Mouse (Mus musculus): Measurements from ENCODE around the gene March11.

Gene March11

GRCm38 (mm10) chr15:26374946-26375345 is 66.1 kb downstream of the March11 start:
- DNase-seq: no peak

GRCm38 (mm10) chr15:26377355-26377754 is 68.5 kb downstream of the March11 start:
- DNase-seq: no peak

- DNase-seq: no peak
Measured at GRCm38 (mm10) chr15:26378879-26379278, 70.0 kb downstream of the March11 start.

- no peak for DNase-seq
Measured at GRCm38 (mm10) chr15:26379831-26380230, 71.0 kb downstream of the March11 start.

GRCm38 (mm10) chr15:26380844-26381243 is 72.0 kb downstream of the March11 start:
- no peak for DNase-seq

GRCm38 (mm10) chr15:26390001-26390400 is 81.2 kb downstream of the March11 start:
- no peak for DNase-seq

GRCm38 (mm10) chr15:26396556-26396955 is 87.7 kb downstream of the March11 start:
- no peak for DNase-seq

- DNase-seq: no peak
Measured at GRCm38 (mm10) chr15:26425284-26425683, 116.4 kb downstream of the March11 start.

- no peak for DNase-seq
Measured at GRCm38 (mm10) chr15:26426231-26426630, 117.4 kb downstream of the March11 start.

- no peak for DNase-seq
Measured at GRCm38 (mm10) chr15:26430565-26430964, 121.7 kb downstream of the March11 start.

- no peak for DNase-seq
Measured at GRCm38 (mm10) chr15:26432676-26433075, 123.8 kb downstream of the March11 start.

- no peak for DNase-seq
Measured at GRCm38 (mm10) chr15:26435725-26436124, 126.9 kb downstream of the March11 start.

- DNase-seq: no peak
Measured at GRCm38 (mm10) chr15:26437113-26437512, 128.3 kb downstream of the March11 start.
